Mouse (Mus musculus): ENCODE data around the gene Ltb. TPM values are rescaled to one million over a fixed set of nuclear protein-coding genes. Genes with fewer than 3 reads are reported as not detected.
A peak's percentile ranks its signal among the peaks of the same experiment; 100 is the strongest.

The Ltb gene
- total and polyA plus RNA-seq, 2 experiments from 2014 or later: 0.27 to 0.33 TPM

DNA sequence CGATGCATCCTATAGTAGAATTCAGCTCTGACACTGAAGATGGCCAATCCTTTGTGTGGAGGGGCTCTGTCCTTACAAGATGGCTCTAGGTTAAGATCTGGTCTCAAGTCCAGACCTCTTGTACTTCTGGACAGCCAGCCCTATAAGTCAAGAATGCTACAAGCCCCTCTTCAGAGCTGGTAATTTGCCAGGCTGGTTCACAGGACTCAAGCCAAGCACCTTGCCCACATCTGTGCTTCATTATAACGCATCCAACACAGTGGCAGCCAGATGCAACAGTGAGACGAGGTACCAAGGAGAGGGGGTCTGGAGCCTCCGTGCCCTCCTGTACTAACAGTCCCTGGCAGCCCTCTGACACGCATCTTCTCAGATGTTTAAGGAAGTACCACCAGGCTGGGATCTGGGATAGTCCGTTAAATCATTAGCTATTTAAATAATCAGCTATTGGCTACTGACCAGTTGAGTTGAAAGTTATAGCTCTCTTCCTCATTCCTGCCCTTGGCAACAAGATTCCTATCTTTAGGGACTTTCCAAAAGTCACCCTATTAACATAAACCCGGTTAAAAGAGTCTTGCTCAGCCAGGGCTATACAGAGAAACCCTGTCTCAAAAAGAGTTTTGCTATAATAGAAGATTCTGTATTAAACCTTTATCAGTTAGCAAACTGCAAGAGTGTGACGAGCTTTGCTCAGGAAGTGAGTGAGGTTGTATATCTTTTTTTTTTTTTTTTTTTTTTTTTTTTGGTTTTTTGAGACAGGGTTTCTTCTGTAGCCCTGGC, 19.9 kb upstream of the Ltb start:
- no peaks in the 10 kb centered on the region for H3K9me3 ChIP-seq (replicated peaks; ENCODE audit: control insufficient read depth, low read length)
- H3K4me2 ChIP-seq (ENCODE audit: low read depth, low read length): no peak overlapping the region
- WGBS: 59% methylated on average over 8 of the region's 8 CpGs
- DNase-seq (ENCODE audit: low spot score) (no peak), ATAC-seq (ENCODE audit: insufficient read depth, low read depth) (no peak)
- no peak overlapping the region for H3K9ac ChIP-seq (replicated peaks; ENCODE audit: low read depth, low read length)
- H3K36me3 ChIP-seq (replicated peaks; ENCODE audit: control insufficient read depth, insufficient read depth, low read length): no peaks in the 10 kb centered on the region
- H3K27ac ChIP-seq (ENCODE audit: low read depth): no peak overlapping the region
- H3K4me1 ChIP-seq (ENCODE audit: control insufficient read depth, insufficient read depth): no peaks in the 10 kb centered on the region
- TF ChIP-seq EP300 (IDR thresholded peaks at IDR 0.05; ENCODE audit: low read depth) (no peak), CTCF (IDR thresholded peaks at IDR 0.05; ENCODE audit: low read depth) (no peak)
- H3K27me3 ChIP-seq (ENCODE audit: control insufficient read depth, insufficient read depth, low read length): no peaks in the 10 kb centered on the region
- no peak overlapping the region for H3K4me3 ChIP-seq (ENCODE audit: low read depth, low read length)

GRCm38 (mm10) chr17:35175382-35175781, 18.9 kb upstream of the Ltb start:
- no peaks in the 10 kb centered on the region for H3K36me3 ChIP-seq (replicated peaks; ENCODE audit: control insufficient read depth, insufficient read depth, low read length)
- H3K27ac ChIP-seq (ENCODE audit: low read depth): no peak overlapping the region
- ATAC-seq (ENCODE audit: insufficient read depth, low read depth) (no peak), DNase-seq (ENCODE audit: low spot score) (no peak)
- no peak overlapping the region for H3K9ac ChIP-seq (replicated peaks; ENCODE audit: low read depth, low read length)
- no peak overlapping the region for H3K4me3 ChIP-seq (ENCODE audit: low read depth, low read length)
- H3K9me3 ChIP-seq (replicated peaks; ENCODE audit: control insufficient read depth, low read length): no peaks in the 10 kb centered on the region
- WGBS: 75% methylated on average over 6 of the region's 6 CpGs
- no peak for TF ChIP-seq CTCF (IDR thresholded peaks at IDR 0.05; ENCODE audit: low read depth)
- no peak for TF ChIP-seq EP300 (IDR thresholded peaks at IDR 0.05; ENCODE audit: low read depth)
- no peaks in the 10 kb centered on the region for H3K4me1 ChIP-seq (ENCODE audit: control insufficient read depth, insufficient read depth)
- H3K4me2 ChIP-seq (ENCODE audit: low read depth, low read length): no peak overlapping the region
- H3K27me3 ChIP-seq (ENCODE audit: control insufficient read depth, insufficient read depth, low read length): no peaks in the 10 kb centered on the region

DNA sequence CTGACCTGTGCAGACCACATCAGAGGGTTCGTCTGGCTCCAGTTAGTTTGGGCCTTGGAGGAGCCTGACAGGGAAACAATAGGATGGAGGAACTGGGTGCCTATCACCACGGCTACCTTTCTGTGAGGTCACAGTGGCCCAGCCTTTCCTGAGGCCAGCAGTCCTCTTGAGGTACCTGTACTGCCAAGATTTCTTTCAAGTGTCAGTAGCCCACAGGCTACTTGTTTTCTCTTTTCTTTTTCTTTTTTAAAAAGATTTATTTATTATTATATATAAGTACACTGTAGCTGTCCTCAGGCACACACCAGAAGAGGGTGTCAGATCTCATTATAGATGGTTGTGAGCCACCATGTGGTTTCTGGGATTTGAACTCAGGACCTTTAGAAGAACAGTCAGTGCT, 18.3 kb upstream of the Ltb start, which contains the start of gene Aif1:
Gene Aif1 (minus strand): TSS at position 101 of the 400 bp plus-strand sequence.
- TF ChIP-seq CTCF (IDR thresholded peaks at IDR 0.05; ENCODE audit: low read depth): no peak
- no peak for TF ChIP-seq EP300 (IDR thresholded peaks at IDR 0.05; ENCODE audit: low read depth)
- H3K9ac ChIP-seq (replicated peaks; ENCODE audit: low read depth, low read length): no peak within 1 kb of the TSS
- no peak within 1 kb of the TSS for H3K4me2 ChIP-seq (ENCODE audit: low read depth, low read length)
- no peaks in the 10 kb centered on the region for H3K27me3 ChIP-seq (ENCODE audit: control insufficient read depth, insufficient read depth, low read length)
- DNase-seq (ENCODE audit: low spot score) (no peak), ATAC-seq (ENCODE audit: insufficient read depth, low read depth) (no peak)
- H3K4me3 ChIP-seq (ENCODE audit: low read depth, low read length): no peak within 1 kb of the TSS
- H3K36me3 ChIP-seq (replicated peaks; ENCODE audit: control insufficient read depth, insufficient read depth, low read length): no peaks in the 10 kb centered on the region
- WGBS: 70% methylated on average over 2 of the region's 2 CpGs
- H3K27ac ChIP-seq (ENCODE audit: low read depth): no peak within 1 kb of the TSS
- no peaks in the 10 kb centered on the region for H3K9me3 ChIP-seq (replicated peaks; ENCODE audit: control insufficient read depth, low read length)
- no peaks in the 10 kb centered on the region for H3K4me1 ChIP-seq (ENCODE audit: control insufficient read depth, insufficient read depth)

DNA sequence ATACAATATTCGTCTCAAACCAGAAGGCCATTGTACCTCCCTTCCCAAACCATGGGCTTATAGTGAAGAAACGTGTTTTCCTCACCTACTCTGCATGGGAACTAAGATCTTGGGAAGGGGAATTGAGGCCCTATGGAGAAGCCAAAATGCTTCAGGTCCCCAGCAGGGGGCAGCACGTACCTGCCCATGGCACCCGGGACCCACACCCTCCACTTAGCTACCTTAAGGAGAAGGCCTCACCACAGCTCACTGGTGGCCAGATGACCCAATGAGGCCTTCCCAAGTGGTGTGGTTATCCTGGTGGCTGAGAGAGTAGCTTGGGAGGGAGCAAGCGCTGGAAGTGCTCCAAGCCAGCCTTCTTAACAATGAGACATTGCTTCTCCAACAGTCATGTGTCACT, 15.7 kb upstream of the Ltb start:
- Histone ChIP-seq H3K9me3 (replicated peaks; ENCODE audit: control insufficient read depth, low read length) (no peaks in the 10 kb centered on the region), H3K36me3 (replicated peaks; ENCODE audit: control insufficient read depth, insufficient read depth, low read length) (no peaks in the 10 kb centered on the region), H3K4me2 (ENCODE audit: low read depth, low read length) (no peak overlapping the region), H3K4me1 (ENCODE audit: control insufficient read depth, insufficient read depth) (no peaks in the 10 kb centered on the region), H3K27ac (ENCODE audit: low read depth) (no peak overlapping the region), H3K9ac (replicated peaks; ENCODE audit: low read depth, low read length) (no peak overlapping the region), H3K4me3 (ENCODE audit: low read depth, low read length) (no peak overlapping the region), H3K27me3 (ENCODE audit: control insufficient read depth, insufficient read depth, low read length) (no peaks in the 10 kb centered on the region)
- DNase-seq (ENCODE audit: low spot score) (peak; percentile 81), ATAC-seq (ENCODE audit: insufficient read depth, low read depth) (peak; percentile 71)
- TF ChIP-seq CTCF (IDR thresholded peaks at IDR 0.05; ENCODE audit: low read depth): peak; percentile 86
- TF ChIP-seq EP300 (IDR thresholded peaks at IDR 0.05; ENCODE audit: low read depth): no peak
- 6% methylated on average over 5 of the region's 5 CpGs for WGBS

DNA sequence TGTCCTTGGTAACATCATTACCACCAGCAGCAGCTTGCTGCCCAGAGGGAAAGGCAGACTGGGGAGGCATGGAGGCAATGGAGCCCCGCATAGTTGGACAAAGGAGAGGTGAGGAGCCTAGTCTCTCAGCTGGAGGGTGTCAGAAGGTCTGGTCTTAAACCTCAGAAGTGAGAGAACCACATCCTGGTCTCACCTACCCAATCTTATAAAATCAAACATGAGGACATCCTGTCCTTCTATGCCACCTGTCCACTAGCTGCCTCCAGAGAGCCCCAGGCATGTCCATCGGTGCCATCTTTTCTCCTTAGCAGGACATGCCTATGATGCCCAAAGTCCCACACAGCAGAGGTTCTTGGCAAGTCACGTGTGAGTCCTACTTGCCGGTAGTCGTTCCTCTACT, 14.1 kb upstream of the Ltb start:
- no peak for ATAC-seq (ENCODE audit: insufficient read depth, low read depth)
- 78% methylated on average over 5 of the region's 5 CpGs for WGBS

More for the DNA sequence above, 14.1 kb upstream of the Ltb start:
- Histone ChIP-seq H3K4me1 (ENCODE audit: control insufficient read depth, insufficient read depth) (no peaks in the 10 kb centered on the region), H3K36me3 (replicated peaks; ENCODE audit: control insufficient read depth, insufficient read depth, low read length) (no peaks in the 10 kb centered on the region), H3K4me2 (ENCODE audit: low read depth, low read length) (no peak overlapping the region), H3K9ac (replicated peaks; ENCODE audit: low read depth, low read length) (no peak overlapping the region), H3K9me3 (replicated peaks; ENCODE audit: control insufficient read depth, low read length) (no peaks in the 10 kb centered on the region), H3K27ac (ENCODE audit: low read depth) (no peak overlapping the region), H3K27me3 (ENCODE audit: control insufficient read depth, insufficient read depth, low read length) (no peaks in the 10 kb centered on the region), H3K4me3 (ENCODE audit: low read depth, low read length) (no peak overlapping the region)
- DNase-seq (ENCODE audit: low spot score): no peak
- TF ChIP-seq CTCF (IDR thresholded peaks at IDR 0.05; ENCODE audit: low read depth) (no peak), EP300 (IDR thresholded peaks at IDR 0.05; ENCODE audit: low read depth) (no peak)

Data from heart, postnatal 0 days (tissue).